Mouse (Mus musculus): Measurements from ENCODE around the gene Fastkd5.
"Not testable (repeated sequence)": the region's sequence is repeated elsewhere in the genome, so short reads cannot be mapped to it uniquely, and the experiment has no call there.

The Fastkd5 gene

GRCm38 (mm10) chr2:130629839-130630203, at the start of gene Fastkd5, which contains the start of gene Ubox5:
Fastkd5 (minus strand) TSS chr2:130630027.
Ubox5 (minus strand) TSS chr2:130630038.
- peak; percentile 73 to 79 for DNase-seq

DNA sequence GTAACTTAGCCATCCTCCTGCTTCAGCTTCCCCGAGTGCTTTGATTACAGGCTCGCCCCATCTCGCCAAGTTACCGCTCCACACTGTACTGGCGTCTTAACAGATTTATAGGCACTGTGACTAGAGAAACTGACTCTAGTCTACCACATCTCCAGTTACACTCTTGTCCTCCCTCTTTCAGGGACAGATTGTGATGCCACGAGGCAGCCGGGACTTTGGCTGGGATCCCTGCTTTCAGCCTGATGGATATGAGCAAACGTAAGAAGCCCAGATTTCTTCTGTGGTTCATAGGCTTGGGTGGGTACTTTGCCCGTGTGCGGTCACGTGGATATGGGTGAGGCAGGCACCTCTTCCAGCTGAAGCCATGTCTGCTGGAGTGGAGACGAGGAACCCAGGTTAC, 49.3 kb upstream of the Fastkd5 start:
- no peak for DNase-seq

GRCm38 (mm10) chr2:130677211-130677610, 47.4 kb upstream of the Fastkd5 start:
- no peak for DNase-seq

GRCm38 (mm10) chr2:130667559-130667958, 37.7 kb upstream of the Fastkd5 start, which contains the start of gene Itpa:
Itpa (plus strand) TSS chr2:130667610.
- DNase-seq = peak; percentile 78 to 82

DNA sequence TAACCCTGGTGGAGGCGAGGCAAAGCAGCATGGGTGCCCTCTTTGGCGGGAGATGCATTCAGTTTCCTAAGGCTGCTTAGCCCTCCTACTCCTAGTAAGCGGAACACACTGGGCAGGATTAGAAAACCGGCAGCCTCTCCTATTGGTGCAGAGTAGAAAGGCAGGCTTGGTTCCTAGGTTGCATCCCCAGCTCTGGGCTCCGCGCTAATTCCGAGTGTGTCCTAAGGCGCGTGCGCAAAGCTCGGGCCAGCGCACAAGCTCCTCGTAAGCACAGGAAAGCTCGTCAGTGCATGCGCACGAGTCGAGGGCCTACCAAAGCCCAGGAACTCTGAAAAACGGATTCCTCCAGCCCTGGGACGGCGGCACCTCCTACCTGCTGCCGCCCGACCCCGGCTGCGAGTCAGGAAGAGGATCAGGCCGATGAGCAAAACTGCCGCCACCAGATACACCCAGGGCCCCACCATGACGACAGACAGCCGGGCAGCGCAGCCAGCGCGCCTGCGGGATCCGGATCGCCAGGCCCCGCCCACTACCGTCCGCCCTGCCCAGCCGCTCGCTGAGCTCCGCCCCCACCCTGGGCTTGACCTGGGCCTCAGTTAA, 34.4 kb upstream of the Fastkd5 start, which contains the start of gene Ddrgk1:
Gene Ddrgk1, minus strand, starts transcription at position 558 of the 600 bp plus-strand sequence.
- peak; percentile 79 to 84 for DNase-seq

- DNase-seq = no peak
Observed at GRCm38 (mm10) chr2:130663342-130663741, 33.5 kb upstream of the Fastkd5 start.

- DNase-seq = no peak
Observed at GRCm38 (mm10) chr2:130658530-130658929, 28.7 kb upstream of the Fastkd5 start.

- DNase-seq = no peak
Observed at GRCm38 (mm10) chr2:130657541-130657940, 27.7 kb upstream of the Fastkd5 start.

DNA sequence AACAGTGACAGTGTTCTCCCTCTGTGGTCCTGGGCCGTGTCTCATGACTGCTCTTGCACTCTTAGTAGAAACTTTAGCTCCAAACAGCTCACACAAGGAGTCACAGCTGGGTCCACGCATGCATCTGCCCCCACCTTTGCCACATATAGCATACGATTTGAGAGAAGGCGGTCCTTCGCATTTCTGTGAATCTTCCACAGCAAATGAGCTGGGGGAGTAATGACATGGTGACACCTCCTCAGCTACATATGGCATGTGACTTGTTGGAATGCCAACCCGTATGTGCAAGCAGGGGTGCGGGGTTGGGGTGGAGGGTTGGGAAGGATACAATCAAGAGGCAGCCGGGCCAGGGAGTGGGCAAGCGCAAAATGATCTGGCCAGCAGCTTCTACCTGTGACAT, 26.7 kb upstream of the Fastkd5 start:
- no peak for DNase-seq

GRCm38 (mm10) chr2:130655660-130656339, 26.0 kb upstream of the Fastkd5 start:
- DNase-seq = no peak

DNA sequence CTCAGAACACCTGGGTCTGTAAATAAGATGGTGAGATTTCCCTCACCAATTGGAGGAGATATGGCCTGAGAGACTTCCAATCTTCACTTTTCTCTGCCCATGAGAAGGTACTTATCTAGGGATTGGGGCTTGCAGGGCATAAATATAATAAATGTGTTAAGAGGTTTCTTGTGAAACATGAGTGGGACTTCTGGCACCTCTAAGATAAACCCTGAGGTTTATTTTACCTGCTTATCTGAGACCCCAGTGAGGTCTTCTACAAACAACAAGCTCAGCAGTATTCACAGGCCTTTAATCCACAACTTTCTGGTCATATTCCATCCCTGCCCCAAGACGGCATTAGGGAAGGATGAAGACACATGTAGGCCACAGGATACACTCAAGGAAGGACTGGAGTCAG, 23.9 kb upstream of the Fastkd5 start:
- DNase-seq = no peak

DNA sequence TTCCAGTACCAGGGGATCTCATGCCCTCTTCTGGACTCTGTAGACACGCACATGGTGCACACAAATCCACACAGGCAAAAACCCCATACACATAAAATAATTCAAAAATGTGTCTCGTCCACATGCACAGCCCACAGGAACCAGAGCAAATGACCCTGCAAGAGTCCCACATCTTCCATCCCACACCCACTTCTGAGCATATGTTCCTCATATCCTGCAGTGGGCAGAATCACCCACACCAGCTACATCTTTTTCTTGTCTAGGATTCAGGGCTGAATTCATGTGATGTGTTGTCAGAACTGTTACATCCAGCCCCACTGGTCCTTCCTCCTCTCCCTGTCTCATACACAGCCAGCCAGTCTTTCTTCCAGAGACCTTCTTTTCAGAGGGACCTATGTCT, 23.5 kb upstream of the Fastkd5 start:
- no peak for DNase-seq

- not testable (repeated sequence) for DNase-seq
Observed at GRCm38 (mm10) chr2:130649028-130649427, 19.2 kb upstream of the Fastkd5 start.

DNA sequence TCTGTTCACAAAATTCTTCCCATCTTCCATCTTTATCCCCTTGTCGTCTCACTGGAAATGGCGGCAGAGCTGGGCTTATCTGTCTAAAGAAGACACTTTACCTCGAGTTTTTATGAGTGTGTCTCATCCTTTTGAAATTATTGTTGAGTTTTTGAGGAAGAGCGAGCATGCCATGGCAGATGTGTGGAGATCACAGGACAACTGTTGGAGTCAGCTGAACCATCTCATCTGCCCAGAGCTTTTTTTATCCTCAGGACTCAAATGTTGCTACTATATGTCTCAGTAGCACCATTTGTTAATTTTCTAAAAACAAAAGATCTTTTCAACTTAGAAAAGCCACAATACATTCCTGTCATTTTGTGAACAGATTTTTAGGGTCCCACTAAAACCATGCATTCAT, 15.4 kb upstream of the Fastkd5 start:
- DNase-seq = no peak

GRCm38 (mm10) chr2:130642684-130643369, 13.0 kb upstream of the Fastkd5 start, which contains the start of gene Lzts3:
Lzts3 (minus strand) TSS chr2:130642803.
- DNase-seq = peak; percentile 81 to 83

- peak in 1 of 2 experiments; percentile 31 for DNase-seq
Observed at GRCm38 (mm10) chr2:130642197-130642660, 12.4 kb upstream of the Fastkd5 start.

- no peak for DNase-seq
Observed at GRCm38 (mm10) chr2:130641351-130642025, 11.7 kb upstream of the Fastkd5 start.

GRCm38 (mm10) chr2:130639276-130639675, 9.4 kb upstream of the Fastkd5 start:
- no peak for DNase-seq

GRCm38 (mm10) chr2:130638101-130638611, 8.3 kb upstream of the Fastkd5 start:
- no peak for DNase-seq

- DNase-seq = peak; percentile 70 to 81
Observed at GRCm38 (mm10) chr2:130635847-130636246, 6.0 kb upstream of the Fastkd5 start.

GRCm38 (mm10) chr2:130634739-130635411, 5.0 kb upstream of the Fastkd5 start:
- DNase-seq = peak; percentile 25 to 31

All from thymus, adult 18-20 months (tissue).